Mouse (Mus musculus): Measurements from ENCODE around the gene Ankrd35. TPM values are rescaled to one million over a fixed set of nuclear protein-coding genes. Genes with fewer than 3 reads are reported as not detected.

Ankrd35 gene
- polyA plus RNA-seq, 1 experiment: 1.8 TPM

- WGBS: 93% methylated on average over 11 of the region's 11 CpGs
- Histone ChIP-seq H3K27me3 (ENCODE audit: control insufficient read depth, insufficient read depth, low read length) (no peaks in the 10 kb centered on the region; the same call in 1 of the 2 replicates), H3K36me3 (ENCODE audit: control insufficient read depth, insufficient read depth, low read length) (peaks cover 40% of the 10 kb centered on the region), H3K4me3 (ENCODE audit: low read depth, low read length) (no peak overlapping the region), H3K27ac (ENCODE audit: insufficient read depth, low read depth, low read length) (no peak overlapping the region), H3K4me1 (ENCODE audit: control insufficient read depth, insufficient read depth, insufficient read length, low read length) (peaks cover 7% of the 10 kb centered on the region)
- no peak for TF ChIP-seq POLR2A (IDR thresholded peaks at IDR 0.05; ENCODE audit: low read depth, low read length)
- no peak for TF ChIP-seq CTCF (IDR thresholded peaks at IDR 0.05; ENCODE audit: extremely low read depth, insufficient read length, insufficient replicate concordance, low read depth, low read length)
Observed at GRCm38 (mm10) chr3:96706217-96706616, 36.3 kb downstream of the Ankrd35 start.

- Histone ChIP-seq H3K36me3 (ENCODE audit: control insufficient read depth, insufficient read depth, low read length) (peaks cover 41% of the 10 kb centered on the region), H3K4me3 (ENCODE audit: low read depth, low read length) (no peak overlapping the region), H3K27me3 (ENCODE audit: control insufficient read depth, insufficient read depth, low read length) (no peaks in the 10 kb centered on the region; the same call in 1 of the 2 replicates), H3K4me1 (ENCODE audit: control insufficient read depth, insufficient read depth, insufficient read length, low read length) (peaks cover 7% of the 10 kb centered on the region), H3K27ac (ENCODE audit: insufficient read depth, low read depth, low read length) (no peak overlapping the region)
- 54% methylated on average over 7 of the region's 7 CpGs for WGBS
- TF ChIP-seq POLR2A (IDR thresholded peaks at IDR 0.05; ENCODE audit: low read depth, low read length): no peak
- no peak for TF ChIP-seq CTCF (IDR thresholded peaks at IDR 0.05; ENCODE audit: extremely low read depth, insufficient read length, insufficient replicate concordance, low read depth, low read length)
Observed at GRCm38 (mm10) chr3:96706984-96707383, 37.1 kb downstream of the Ankrd35 start.

GRCm38 (mm10) chr3:96707903-96708683 is 38.2 kb downstream of the Ankrd35 start, which contains the start of gene Nudt17:
Gene Nudt17 (minus strand): TSS chr3:96708562.
- Histone ChIP-seq H3K4me1 (ENCODE audit: control insufficient read depth, insufficient read depth, insufficient read length, low read length) (peaks cover 7% of the 10 kb centered on the region), H3K4me3 (ENCODE audit: low read depth, low read length) (peak within 1 kb of the TSS; percentile 75), H3K36me3 (ENCODE audit: control insufficient read depth, insufficient read depth, low read length) (peaks cover 48% of the 10 kb centered on the region), H3K27ac (ENCODE audit: insufficient read depth, low read depth, low read length) (no peak within 1 kb of the TSS), H3K27me3 (ENCODE audit: control insufficient read depth, insufficient read depth, low read length) (no peaks in the 10 kb centered on the region; the same call in 1 of the 2 replicates)
- TF ChIP-seq CTCF (IDR thresholded peaks at IDR 0.05; ENCODE audit: extremely low read depth, insufficient read length, insufficient replicate concordance, low read depth, low read length) (peak; percentile 87), POLR2A (IDR thresholded peaks at IDR 0.05; ENCODE audit: low read depth, low read length) (no peak)
- 4% methylated on average over 42 of the region's 42 CpGs for WGBS

GRCm38 (mm10) chr3:96708684-96709064 is 38.7 kb downstream of the Ankrd35 start:
- WGBS: 58% methylated on average over 2 of the region's 2 CpGs
- Histone ChIP-seq H3K4me1 (ENCODE audit: control insufficient read depth, insufficient read depth, insufficient read length, low read length) (peaks cover 7% of the 10 kb centered on the region), H3K27me3 (ENCODE audit: control insufficient read depth, insufficient read depth, low read length) (no peaks in the 10 kb centered on the region; the same call in 1 of the 2 replicates), H3K4me3 (ENCODE audit: low read depth, low read length) (no peak overlapping the region), H3K36me3 (ENCODE audit: control insufficient read depth, insufficient read depth, low read length) (peaks cover 47% of the 10 kb centered on the region), H3K27ac (ENCODE audit: insufficient read depth, low read depth, low read length) (no peak overlapping the region)
- TF ChIP-seq POLR2A (IDR thresholded peaks at IDR 0.05; ENCODE audit: low read depth, low read length) (no peak), CTCF (IDR thresholded peaks at IDR 0.05; ENCODE audit: extremely low read depth, insufficient read length, insufficient replicate concordance, low read depth, low read length) (no peak)

- Histone ChIP-seq H3K4me1 (ENCODE audit: control insufficient read depth, insufficient read depth, insufficient read length, low read length) (no peaks in the 10 kb centered on the region), H3K36me3 (ENCODE audit: control insufficient read depth, insufficient read depth, low read length) (peaks cover 71% of the 10 kb centered on the region), H3K4me3 (ENCODE audit: low read depth, low read length) (no peak overlapping the region), H3K27ac (ENCODE audit: insufficient read depth, low read depth, low read length) (no peak overlapping the region), H3K27me3 (ENCODE audit: control insufficient read depth, insufficient read depth, low read length) (no peaks in the 10 kb centered on the region)
- WGBS: 77% methylated on average over 5 of the region's 5 CpGs
- TF ChIP-seq CTCF (IDR thresholded peaks at IDR 0.05; ENCODE audit: extremely low read depth, insufficient read length, insufficient replicate concordance, low read depth, low read length) (no peak), POLR2A (IDR thresholded peaks at IDR 0.05; ENCODE audit: low read depth, low read length) (no peak)
Observed at GRCm38 (mm10) chr3:96714286-96714685, 44.4 kb downstream of the Ankrd35 start.

- Histone ChIP-seq H3K27me3 (ENCODE audit: control insufficient read depth, insufficient read depth, low read length) (no peaks in the 10 kb centered on the region), H3K36me3 (ENCODE audit: control insufficient read depth, insufficient read depth, low read length) (peaks cover 73% of the 10 kb centered on the region), H3K4me1 (ENCODE audit: control insufficient read depth, insufficient read depth, insufficient read length, low read length) (no peaks in the 10 kb centered on the region), H3K4me3 (ENCODE audit: low read depth, low read length) (no peak overlapping the region), H3K27ac (ENCODE audit: insufficient read depth, low read depth, low read length) (no peak overlapping the region)
- TF ChIP-seq POLR2A (IDR thresholded peaks at IDR 0.05; ENCODE audit: low read depth, low read length) (no peak), CTCF (IDR thresholded peaks at IDR 0.05; ENCODE audit: extremely low read depth, insufficient read length, insufficient replicate concordance, low read depth, low read length) (no peak)
- 74% methylated on average over 2 of the region's 2 CpGs for WGBS
Observed at GRCm38 (mm10) chr3:96715854-96716253, 45.9 kb downstream of the Ankrd35 start.

- H3K4me1 ChIP-seq (ENCODE audit: control insufficient read depth, insufficient read depth, insufficient read length, low read length): no peaks in the 10 kb centered on the region
Observed at GRCm38 (mm10) chr3:96719173-96719572, 49.2 kb downstream of the Ankrd35 start.

More at GRCm38 (mm10) chr3:96719173-96719572, 49.2 kb downstream of the Ankrd35 start:
- Histone ChIP-seq H3K36me3 (ENCODE audit: control insufficient read depth, insufficient read depth, low read length) (peaks cover 69% of the 10 kb centered on the region), H3K27me3 (ENCODE audit: control insufficient read depth, insufficient read depth, low read length) (no peaks in the 10 kb centered on the region), H3K27ac (ENCODE audit: insufficient read depth, low read depth, low read length) (no peak overlapping the region), H3K4me3 (ENCODE audit: low read depth, low read length) (no peak overlapping the region)
- WGBS: 74% methylated on average over 14 of the region's 14 CpGs
- TF ChIP-seq CTCF (IDR thresholded peaks at IDR 0.05; ENCODE audit: extremely low read depth, insufficient read length, insufficient replicate concordance, low read depth, low read length): peak; percentile 41; the same call in 1 of the 2 replicates
- TF ChIP-seq POLR2A (IDR thresholded peaks at IDR 0.05; ENCODE audit: low read depth, low read length): no peak

Data from small intestine, adult 2 months (tissue).